Mouse (Mus musculus) spleen, adult 2 months (tissue): ENCODE measurements around the gene Ugt1a1.

ENCODE experiments used
- CTCF ChIP-seq: fragments of 200-500 bp; IDR thresholded peaks from 2 replicates; pipeline ENCODE4 v1.5.1; 2011; ENCODE audit warnings: mild to moderate bottlenecking, inconsistent platforms; ENCODE audit not compliant: insufficient read depth, insufficient read length, insufficient replicate concordance; ENCODE audit errors: extremely low read depth
- POLR2A ChIP-seq: fragments of 200-500 bp; IDR thresholded peaks from 2 replicates; pipeline ENCODE4 v1.6.1; 2011; ENCODE audit warnings: low read depth, low read length, inconsistent platforms

DNA sequence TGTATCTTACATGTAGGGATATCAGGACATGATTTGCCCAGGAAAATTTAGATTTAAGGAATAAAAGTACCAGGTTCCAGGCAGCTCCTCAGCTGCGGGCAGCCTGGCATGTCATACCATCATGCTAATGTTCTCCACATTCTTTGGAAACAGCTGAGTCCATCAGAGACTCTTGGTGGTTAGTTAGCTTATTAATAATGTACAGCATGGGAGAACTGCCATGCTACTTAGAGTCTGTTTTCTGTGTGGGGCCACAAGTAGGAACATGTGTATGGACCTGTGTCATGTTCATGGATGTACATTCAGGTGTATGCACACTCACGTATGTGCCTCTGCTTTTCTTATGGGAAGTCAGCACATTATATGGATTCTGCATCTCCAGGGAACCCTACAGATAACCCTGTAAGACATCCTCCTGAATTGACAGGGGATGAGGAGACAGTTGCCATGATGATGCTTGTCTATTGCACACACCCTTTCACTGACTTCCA lies 2.7 kb downstream of the Ugt1a1 start:
- no peak for TF ChIP-seq POLR2A
- no peak for TF ChIP-seq CTCF
